Mouse (Mus musculus) brain, adult 2 months (tissue): ENCODE results near the gene Nr6a1.
A peak's percentile ranks its signal among the peaks of the same experiment; 100 is the strongest.

Experiments
- DNase-seq: peaks from one replicate; pipeline ENCODE4 v3.0.0; 2011; ENCODE audit warnings: low read depth, low spot score

The Nr6a1 gene

GRCm38 (mm10) chr2:38714324-38714723, 213.2 kb downstream of the Nr6a1 start, which contains the start of gene Nr5a1:
Nr5a1 (minus strand) TSS chr2:38714542.
- DNase-seq, result no peak

DNA sequence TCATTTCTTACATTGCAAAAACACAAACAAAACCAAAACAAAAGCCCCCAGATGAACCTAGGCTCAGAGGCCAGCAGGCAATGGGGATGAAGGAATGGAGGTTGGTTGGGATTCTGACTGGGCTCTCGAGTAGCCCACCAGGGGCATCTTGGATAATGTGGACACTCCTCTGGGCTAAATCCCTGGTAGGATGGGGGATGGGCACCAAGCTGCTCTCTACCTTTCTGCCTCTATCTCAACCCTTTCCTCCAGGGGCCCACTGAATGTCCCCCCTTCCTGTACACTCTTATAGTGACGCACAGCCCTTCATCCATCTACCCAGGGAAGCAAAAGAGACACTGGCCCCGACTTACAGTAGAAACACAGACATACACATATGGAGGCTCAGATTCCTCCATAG, 213.9 kb downstream of the Nr6a1 start:
- no peak for DNase-seq

DNA sequence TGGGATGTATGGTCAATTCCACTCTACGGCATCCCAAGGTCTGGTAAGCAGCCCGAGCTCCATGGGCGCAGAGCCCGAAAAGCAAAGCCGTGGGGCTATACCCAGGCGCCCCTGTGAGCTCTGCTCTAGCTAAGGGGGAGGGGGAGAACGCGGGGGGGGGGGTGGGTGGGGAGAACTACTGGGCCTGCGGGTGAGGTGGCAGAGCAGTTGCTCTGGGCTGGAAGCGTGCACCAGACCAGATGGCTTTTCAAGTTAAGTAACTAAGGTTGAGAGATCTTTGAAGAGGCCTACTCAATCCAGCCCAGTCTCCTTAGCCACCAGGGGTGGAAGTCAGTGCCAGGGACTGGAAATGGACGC, 214.7 kb downstream of the Nr6a1 start:
- DNase-seq, result no peak

DNA sequence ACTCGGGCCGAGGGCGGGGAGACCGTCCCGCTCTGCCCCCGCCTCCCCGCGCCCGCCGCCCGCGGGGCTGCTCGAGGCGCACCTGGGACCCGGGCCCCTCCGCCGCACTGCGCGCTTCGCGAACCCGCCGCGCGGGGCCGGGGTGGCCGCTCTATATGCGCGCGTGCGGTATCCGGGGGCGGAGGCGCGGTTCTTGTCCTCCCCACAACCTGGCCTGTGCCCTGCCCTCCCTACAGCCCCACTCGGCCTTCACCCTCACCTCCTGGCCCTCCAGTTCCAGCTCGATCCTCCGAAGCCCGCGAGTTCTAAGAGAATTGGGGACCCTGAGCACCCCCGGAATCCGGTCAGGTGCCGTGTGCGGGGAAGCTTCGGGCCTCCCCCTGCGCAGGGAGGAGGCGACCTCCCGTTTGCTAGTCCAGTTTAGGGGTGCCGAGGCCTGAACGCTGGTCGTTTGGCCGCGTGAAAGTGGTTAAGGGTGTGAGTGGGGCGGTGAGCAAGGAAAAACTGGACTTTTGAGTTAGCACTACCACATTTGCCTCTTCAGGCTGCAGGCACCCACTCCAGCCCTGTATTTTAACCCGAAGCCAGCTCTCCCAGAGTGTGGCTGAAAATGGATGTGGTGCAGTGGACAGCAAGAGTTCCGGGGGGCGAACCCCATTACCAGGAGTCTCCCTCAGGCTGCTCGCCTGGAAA, 215.3 kb downstream of the Nr6a1 start:
- DNase-seq, result no peak

DNA sequence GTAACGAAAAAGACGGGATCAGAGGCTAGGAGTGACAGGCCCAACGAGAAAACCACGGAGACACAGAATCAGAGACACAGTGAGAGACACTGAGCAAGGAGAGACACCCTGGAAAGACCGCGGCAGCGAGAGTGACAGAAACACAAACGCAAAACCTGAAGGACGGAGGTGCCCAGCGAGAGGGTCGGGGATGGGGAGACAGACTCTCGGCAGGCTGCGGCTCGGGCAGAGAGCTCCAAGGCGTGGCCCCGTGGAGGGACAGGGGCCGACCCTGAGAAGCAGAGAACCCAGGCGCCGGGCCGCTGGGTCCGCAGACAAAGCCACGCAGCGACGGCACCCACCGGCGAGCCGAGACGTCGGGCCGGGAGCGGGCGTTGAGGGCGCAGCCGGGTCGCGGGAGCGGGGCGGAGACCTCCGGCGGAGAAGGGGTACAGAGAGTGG, 216.0 kb downstream of the Nr6a1 start:
- DNase-seq, result no peak

DNA sequence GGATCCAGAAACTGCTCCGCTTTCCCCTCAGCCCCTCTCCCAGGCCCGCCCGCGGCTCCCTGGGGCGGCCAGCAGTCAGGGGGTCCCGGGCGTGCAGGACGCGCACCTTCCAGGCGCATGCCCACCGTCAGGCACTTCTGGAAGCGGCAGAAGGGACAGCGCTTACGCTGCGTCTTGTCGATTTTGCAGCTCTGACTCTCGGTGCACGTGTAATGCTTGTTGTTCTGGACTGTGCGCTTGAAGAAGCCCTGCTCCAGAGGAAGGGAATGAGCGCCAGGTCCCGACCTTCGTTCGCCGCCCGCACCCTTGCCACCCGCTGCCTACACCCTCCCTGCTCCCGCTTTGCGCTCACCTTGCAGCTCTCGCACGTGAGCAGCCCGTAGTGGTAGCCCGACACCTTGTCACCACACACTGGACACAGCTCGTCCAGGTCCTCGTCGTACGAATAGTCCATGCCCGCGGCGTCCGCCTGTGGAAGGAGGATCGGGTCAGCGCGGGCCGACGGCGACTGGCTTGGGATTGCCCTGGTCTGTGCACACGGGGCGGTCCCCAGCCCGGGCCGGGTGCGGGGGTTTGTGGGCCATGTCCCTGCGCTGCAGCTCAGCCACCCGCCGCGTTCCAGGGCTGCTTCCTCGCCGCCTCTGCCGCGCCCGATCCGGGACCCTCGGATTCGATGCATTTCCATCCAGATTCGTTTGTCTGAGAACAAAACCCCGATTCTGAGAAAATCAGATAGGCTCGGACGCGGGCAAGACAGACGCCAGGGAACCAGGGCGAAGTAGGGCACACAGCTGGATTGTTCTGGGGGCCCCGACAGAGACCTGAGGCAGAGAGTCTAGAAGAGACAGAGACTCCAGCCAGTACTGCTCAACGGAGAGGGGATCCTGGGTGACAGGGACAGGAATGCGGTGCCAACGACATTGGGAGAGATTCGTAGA, 216.9 kb downstream of the Nr6a1 start:
- peak; percentile 8 for DNase-seq

DNA sequence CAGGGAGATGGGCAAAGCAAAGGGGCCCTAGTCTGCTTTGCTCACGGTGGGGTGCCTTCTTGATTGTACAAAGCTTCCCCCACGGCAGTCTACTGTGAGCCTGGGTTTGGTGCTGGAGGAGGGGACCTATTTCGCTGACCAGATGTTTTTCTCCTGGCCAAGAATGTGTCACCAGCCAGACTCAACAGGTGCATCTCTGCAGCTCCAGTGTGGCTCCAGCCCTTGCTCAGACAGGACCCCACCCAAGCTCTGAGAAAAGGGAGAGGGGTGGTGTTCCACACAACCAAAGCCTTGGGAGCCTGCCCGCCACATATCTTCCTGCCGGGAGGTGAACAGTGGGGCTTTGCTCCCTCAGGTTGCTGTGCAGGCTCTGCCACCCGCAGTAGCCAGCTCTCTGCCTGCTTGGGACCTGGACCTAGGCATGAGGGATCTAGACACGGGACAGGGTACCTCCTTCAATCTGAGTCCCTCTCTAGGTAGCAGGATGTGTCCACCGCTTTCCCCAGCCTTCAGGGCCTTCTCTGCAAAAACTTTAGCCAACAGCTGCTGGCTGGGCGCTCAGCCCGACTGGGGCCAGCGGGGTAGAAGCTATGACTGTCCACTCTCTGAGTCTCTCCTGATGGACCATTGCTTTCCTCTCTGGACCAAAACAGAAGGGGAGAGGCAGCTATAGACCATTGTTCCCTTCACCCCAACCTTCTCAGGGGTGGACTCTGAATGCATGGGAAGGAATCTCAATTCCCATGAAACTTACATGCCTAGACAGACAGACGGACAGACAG, 218.4 kb downstream of the Nr6a1 start:
- DNase-seq, result no peak

- no peak for DNase-seq
Observed at GRCm38 (mm10) chr2:38706661-38707060, 220.8 kb downstream of the Nr6a1 start.

- no peak for DNase-seq
Observed at GRCm38 (mm10) chr2:38705036-38705435, 222.5 kb downstream of the Nr6a1 start.

- no peak for DNase-seq
Observed at GRCm38 (mm10) chr2:38704336-38704735, 223.2 kb downstream of the Nr6a1 start.

GRCm38 (mm10) chr2:38700177-38700576, 227.3 kb downstream of the Nr6a1 start:
- DNase-seq, result no peak

GRCm38 (mm10) chr2:38698623-38699022, 228.9 kb downstream of the Nr6a1 start:
- no peak for DNase-seq

DNA sequence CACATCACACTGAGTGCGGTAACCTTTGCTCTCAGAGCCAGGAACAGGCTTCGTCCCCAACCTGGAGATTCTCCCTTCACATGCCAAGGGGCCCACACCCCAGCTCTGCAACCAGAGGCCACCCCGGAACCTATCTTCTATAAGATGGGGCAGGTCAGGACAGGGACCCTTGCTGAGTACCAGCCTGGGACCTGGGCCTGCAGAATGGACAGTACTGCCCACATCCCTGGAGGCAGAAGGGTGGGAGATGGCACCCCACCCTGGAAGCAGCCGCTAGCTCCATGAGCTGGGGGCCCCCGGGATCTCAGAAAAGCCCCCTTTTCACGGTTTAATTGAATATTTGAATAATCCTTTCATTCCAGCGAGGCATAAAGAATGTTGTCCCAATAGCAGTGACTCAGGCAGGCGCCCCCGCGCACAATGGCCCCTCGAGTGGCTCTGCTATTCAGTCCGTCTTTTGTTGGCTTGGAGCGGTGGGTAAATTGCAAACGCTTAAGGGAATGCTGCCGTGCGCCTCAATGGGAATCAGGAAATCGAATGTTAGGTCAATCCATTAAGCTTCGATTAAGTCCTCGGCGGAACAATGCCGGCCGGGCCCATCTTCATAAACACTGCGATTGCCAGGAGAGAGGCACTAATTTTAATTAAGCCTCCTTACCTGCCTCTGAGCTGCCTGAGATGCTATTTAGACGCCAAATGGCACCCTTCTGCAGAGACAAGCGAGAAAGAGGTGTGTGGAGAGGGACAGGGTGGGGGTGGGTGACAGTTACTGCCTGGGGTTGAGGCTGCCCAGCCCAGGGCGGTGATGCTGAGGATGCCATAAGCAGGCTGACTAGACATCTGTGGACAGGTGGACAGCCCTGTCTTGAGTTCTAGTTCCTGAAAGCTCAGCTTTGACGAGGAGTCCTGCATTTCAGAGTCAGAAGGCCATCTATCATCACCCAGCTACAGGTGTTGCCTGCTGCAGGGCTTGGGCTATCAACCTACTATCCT, 230.1 kb downstream of the Nr6a1 start:
- DNase-seq, result no peak

DNA sequence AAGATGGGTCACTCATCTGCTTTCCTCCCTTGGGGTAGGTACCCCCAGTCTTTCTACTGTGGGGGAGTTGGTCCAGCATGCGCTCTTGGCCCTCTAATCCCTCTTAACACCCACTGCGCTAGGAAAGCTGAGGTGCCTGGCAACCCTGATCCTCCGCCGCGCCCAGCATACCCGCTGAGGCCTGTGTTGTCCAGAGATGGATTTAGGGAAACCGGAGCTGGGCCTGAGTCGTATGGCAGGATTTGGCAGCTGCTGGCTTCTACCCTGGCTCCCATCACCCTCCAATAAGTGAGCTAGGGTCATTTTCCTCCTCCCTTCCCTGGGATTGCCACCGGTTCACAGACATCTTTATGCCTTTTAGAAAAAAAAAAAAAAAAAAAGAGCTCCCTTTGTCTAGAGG, 231.7 kb downstream of the Nr6a1 start:
- no peak for DNase-seq

DNA sequence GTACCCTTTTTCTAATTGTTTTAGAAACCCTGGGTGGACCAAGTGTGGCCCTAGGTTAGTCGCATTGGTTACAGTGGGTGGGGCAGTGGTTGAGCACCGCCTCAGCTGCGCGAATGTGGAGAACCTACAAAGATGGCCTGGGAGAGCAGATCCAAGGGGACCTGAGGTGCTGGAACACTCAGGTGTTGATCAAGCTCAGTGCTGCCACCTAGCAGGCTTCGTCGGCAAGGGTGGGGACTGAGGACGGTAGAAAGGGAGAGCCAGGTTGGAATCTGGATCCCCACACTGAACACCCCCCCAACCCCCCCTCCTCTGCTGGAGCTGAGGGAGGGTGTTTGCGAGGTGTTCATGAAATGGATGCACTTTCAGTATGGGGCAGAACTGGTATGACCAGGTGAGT, 235.9 kb downstream of the Nr6a1 start:
- DNase-seq, result peak; percentile 61

DNA sequence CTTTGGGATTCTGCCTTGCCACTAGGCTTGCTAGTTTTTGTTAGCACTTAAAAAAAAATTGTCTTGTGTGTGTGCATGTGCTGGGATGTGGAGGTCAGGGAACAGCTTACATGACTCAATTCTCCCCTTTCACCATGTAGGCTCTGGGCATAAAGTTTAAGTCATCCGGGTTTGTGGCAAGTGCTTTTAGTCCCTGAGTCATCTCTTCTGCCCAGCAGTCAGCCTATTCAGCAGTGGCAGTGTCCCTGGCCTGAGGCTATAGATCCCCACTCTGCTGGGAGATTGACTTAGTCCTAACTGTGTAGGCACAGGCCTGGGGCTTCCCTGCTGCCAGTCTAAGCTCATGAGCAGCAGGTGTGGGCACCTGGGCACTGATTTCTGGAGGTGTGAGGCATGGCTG, 237.6 kb downstream of the Nr6a1 start:
- DNase-seq, result peak; percentile 30

- peak; percentile 67 for DNase-seq
Observed at GRCm38 (mm10) chr2:38688791-38689520, 238.5 kb downstream of the Nr6a1 start.

GRCm38 (mm10) chr2:38685746-38686145, 241.7 kb downstream of the Nr6a1 start:
- no peak for DNase-seq

GRCm38 (mm10) chr2:38683083-38683482, 244.4 kb downstream of the Nr6a1 start:
- no peak for DNase-seq

DNA sequence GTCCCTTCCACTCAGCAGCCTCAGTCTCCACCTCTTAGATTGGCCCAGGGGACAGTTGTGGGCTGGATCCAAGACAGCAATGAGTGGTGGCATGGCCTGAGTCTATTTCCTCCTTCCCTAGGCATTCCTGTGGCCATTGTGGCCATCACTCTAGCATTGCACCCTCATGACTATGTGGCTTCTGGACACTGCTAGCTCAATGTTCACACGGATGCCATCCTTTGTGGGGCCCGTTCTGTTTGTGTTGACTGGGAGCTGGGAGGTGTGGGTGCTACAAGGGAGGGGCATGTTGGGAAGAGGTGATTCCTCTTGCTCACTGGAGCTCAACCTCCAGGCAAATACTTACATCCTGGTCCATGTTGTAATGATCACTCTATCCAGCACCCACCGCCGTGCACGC, 245.3 kb downstream of the Nr6a1 start:
- no peak for DNase-seq
